Mouse (Mus musculus): ENCODE measurements around the gene D430019H16Rik. TPM values are rescaled to one million over a fixed set of nuclear protein-coding genes. Genes with fewer than 3 reads are reported as not detected.

Gene D430019H16Rik
- polyA plus RNA-seq, 1 experiment from 2014 or later, result 0.51 TPM

DNA sequence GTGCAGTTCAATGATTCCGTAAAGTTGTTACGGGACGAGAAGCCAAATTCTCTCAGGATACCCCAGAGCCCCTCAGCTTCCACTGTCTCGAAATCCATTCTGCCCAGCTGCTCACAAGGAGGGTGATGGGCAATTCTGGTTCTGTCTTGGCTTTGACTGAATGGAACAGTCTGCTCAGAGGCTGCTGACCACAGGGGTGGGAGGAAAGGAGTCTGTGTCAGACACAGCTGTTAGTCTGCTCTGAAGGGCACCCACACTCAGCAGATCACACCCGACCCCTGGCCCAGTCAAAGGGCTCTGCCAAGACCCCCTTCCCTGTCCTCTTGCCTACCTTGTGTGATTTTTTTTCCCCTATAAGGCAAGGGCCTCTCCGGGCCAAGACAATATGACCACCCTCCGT, 44.8 kb downstream of the D430019H16Rik start:
- no peak for TF ChIP-seq CTCF (IDR thresholded peaks at IDR 0.05; ENCODE audit: low read depth)

DNA sequence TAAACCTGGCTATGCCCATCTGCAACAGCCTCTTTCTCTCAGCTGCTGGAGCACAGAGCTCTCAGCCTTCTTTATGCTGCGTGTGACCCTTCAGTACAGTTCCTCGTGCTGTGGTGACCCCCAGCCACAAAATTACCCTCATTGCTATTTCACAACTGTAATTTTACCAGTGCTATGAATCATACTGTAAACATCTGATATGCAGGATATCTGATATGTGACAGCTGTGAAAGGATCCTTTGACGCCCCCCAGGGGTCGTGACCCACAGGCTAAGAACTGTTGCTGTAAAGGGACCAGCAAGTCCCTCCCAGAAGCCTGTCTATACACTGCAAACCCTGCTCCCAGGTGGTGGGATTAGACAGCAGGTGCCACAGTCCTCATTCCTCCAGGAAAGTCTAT, 45.2 kb downstream of the D430019H16Rik start:
- no peak overlapping the region for H3K27ac ChIP-seq (ENCODE audit: low read depth, low read length)
- H3K4me2 ChIP-seq (replicated peaks; ENCODE audit: low read depth), result no peak overlapping the region
- no peaks in the 10 kb centered on the region for H3K36me3 ChIP-seq (ENCODE audit: control insufficient read depth, insufficient read depth)
- H3K9me3 ChIP-seq (ENCODE audit: control insufficient read depth), result no peaks in the 10 kb centered on the region
- H3K27me3 ChIP-seq (replicated peaks; ENCODE audit: control insufficient read depth, insufficient read depth, low read length), result no peaks in the 10 kb centered on the region
- 36% methylated on average over 4 of the region's 4 CpGs for WGBS
- no peak for TF ChIP-seq CTCF (IDR thresholded peaks at IDR 0.05; ENCODE audit: low read depth)
- H3K4me1 ChIP-seq (replicated peaks; ENCODE audit: control insufficient read depth, insufficient read depth, low read length), result no peaks in the 10 kb centered on the region
- ATAC-seq, result no peak
- no peak overlapping the region for H3K9ac ChIP-seq (ENCODE audit: low read depth, low read length)
- H3K4me3 ChIP-seq (ENCODE audit: low read depth, low read length), result no peak overlapping the region

More for the DNA sequence above, 44.8 kb downstream of the D430019H16Rik start:
- no peak for ATAC-seq
- Histone ChIP-seq H3K27ac (ENCODE audit: low read depth, low read length) (no peak overlapping the region), H3K9ac (ENCODE audit: low read depth, low read length) (no peak overlapping the region), H3K9me3 (ENCODE audit: control insufficient read depth) (no peaks in the 10 kb centered on the region), H3K4me1 (replicated peaks; ENCODE audit: control insufficient read depth, insufficient read depth, low read length) (no peaks in the 10 kb centered on the region), H3K4me3 (ENCODE audit: low read depth, low read length) (no peak overlapping the region), H3K27me3 (replicated peaks; ENCODE audit: control insufficient read depth, insufficient read depth, low read length) (no peaks in the 10 kb centered on the region), H3K36me3 (ENCODE audit: control insufficient read depth, insufficient read depth) (no peaks in the 10 kb centered on the region), H3K4me2 (replicated peaks; ENCODE audit: low read depth) (no peak overlapping the region)
- 86% methylated on average over 7 of the region's 7 CpGs for WGBS

DNA sequence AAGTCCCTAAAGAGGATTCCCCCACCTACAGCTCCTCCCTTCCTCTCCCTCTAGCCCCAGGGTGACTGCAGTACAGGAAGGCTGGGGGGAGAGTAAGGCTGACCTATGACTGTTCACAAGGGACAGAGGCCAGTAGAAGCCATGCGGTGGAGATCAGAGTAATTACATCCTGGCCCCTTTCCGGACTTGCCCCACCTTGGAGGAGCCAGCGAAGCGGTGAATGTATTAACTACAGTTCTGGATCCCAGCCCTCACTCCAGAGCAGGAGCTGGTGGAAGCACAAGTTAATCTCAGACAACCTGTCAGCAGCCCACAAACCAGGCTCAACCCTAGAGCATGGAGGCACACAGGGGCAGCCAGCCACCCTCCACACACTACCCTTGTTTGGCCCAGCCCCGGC, 47.3 kb downstream of the D430019H16Rik start:
- Histone ChIP-seq H3K36me3 (ENCODE audit: control insufficient read depth, insufficient read depth) (no peaks in the 10 kb centered on the region), H3K9me3 (ENCODE audit: control insufficient read depth) (no peaks in the 10 kb centered on the region), H3K4me1 (replicated peaks; ENCODE audit: control insufficient read depth, insufficient read depth, low read length) (no peaks in the 10 kb centered on the region), H3K4me2 (replicated peaks; ENCODE audit: low read depth) (no peak overlapping the region), H3K4me3 (ENCODE audit: low read depth, low read length) (no peak overlapping the region), H3K9ac (ENCODE audit: low read depth, low read length) (no peak overlapping the region), H3K27me3 (replicated peaks; ENCODE audit: control insufficient read depth, insufficient read depth, low read length) (no peaks in the 10 kb centered on the region), H3K27ac (ENCODE audit: low read depth, low read length) (no peak overlapping the region)
- 57% methylated on average over 5 of the region's 5 CpGs for WGBS
- TF ChIP-seq CTCF (IDR thresholded peaks at IDR 0.05; ENCODE audit: low read depth), result no peak
- ATAC-seq, result no peak

DNA sequence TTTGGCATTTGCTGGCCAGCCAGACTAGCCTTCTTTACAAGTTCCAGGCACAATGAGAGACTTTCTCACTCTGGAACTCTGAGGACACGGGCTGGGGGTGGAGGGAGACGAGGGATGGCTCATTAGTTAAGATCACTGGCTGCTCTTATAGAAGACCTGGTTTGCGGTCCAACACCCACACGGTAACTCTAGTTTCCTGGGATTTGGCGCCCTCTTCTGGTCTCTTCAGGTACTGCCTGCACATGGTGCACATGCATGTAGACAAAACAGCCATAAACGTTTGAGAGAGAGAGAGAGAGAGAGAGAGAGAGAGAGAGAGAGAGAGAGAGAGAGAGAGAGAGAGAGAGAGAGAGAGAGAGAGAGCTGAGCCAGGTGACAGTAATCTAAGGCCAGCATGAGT, 51.1 kb downstream of the D430019H16Rik start:
- Histone ChIP-seq H3K4me2 (replicated peaks; ENCODE audit: low read depth) (no peak overlapping the region), H3K27ac (ENCODE audit: low read depth, low read length) (no peak overlapping the region), H3K4me3 (ENCODE audit: low read depth, low read length) (no peak overlapping the region), H3K4me1 (replicated peaks; ENCODE audit: control insufficient read depth, insufficient read depth, low read length) (no peaks in the 10 kb centered on the region), H3K27me3 (replicated peaks; ENCODE audit: control insufficient read depth, insufficient read depth, low read length) (no peaks in the 10 kb centered on the region), H3K9ac (ENCODE audit: low read depth, low read length) (no peak overlapping the region), H3K36me3 (ENCODE audit: control insufficient read depth, insufficient read depth) (no peaks in the 10 kb centered on the region), H3K9me3 (ENCODE audit: control insufficient read depth) (no peaks in the 10 kb centered on the region)
- peak; percentile 64 for TF ChIP-seq CTCF (IDR thresholded peaks at IDR 0.05; ENCODE audit: low read depth)
- ATAC-seq, result no peak
- 72% methylated on average over 6 of the region's 6 CpGs for WGBS

DNA sequence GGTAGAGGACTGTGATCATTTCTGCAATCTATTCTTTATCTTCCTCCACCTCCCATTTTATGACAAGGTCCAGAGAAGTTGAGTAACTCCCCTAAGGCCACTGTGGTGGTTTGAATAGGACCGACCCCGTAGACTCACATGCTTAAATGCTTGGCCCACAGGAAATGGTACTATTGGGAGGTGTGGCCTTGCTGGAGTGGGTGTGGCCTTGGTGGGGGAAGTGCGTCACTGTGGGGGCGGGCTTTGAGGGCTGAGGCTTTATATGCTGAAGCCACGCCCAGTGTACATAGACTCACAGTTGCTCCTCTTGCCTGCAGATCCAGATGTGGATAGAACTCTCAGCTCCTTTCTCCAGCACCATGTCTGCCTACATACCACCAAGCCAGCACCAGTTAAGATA, 57.5 kb downstream of the D430019H16Rik start:
- H3K4me3 ChIP-seq (ENCODE audit: low read depth, low read length), result no peak overlapping the region
- H3K9ac ChIP-seq (ENCODE audit: low read depth, low read length), result no peak overlapping the region
- H3K27ac ChIP-seq (ENCODE audit: low read depth, low read length), result peak overlapping the region; percentile 63
- ATAC-seq, result peak; percentile 31; the same call in 1 of the 2 replicates
- no peaks in the 10 kb centered on the region for H3K27me3 ChIP-seq (replicated peaks; ENCODE audit: control insufficient read depth, insufficient read depth, low read length)
- no peak overlapping the region for H3K4me2 ChIP-seq (replicated peaks; ENCODE audit: low read depth)
- WGBS, result 59% methylated on average over 5 of the region's 5 CpGs
- no peaks in the 10 kb centered on the region for H3K36me3 ChIP-seq (ENCODE audit: control insufficient read depth, insufficient read depth)
- TF ChIP-seq CTCF (IDR thresholded peaks at IDR 0.05; ENCODE audit: low read depth), result no peak
- no peaks in the 10 kb centered on the region for H3K9me3 ChIP-seq (ENCODE audit: control insufficient read depth)
- H3K4me1 ChIP-seq (replicated peaks; ENCODE audit: control insufficient read depth, insufficient read depth, low read length), result no peaks in the 10 kb centered on the region

DNA sequence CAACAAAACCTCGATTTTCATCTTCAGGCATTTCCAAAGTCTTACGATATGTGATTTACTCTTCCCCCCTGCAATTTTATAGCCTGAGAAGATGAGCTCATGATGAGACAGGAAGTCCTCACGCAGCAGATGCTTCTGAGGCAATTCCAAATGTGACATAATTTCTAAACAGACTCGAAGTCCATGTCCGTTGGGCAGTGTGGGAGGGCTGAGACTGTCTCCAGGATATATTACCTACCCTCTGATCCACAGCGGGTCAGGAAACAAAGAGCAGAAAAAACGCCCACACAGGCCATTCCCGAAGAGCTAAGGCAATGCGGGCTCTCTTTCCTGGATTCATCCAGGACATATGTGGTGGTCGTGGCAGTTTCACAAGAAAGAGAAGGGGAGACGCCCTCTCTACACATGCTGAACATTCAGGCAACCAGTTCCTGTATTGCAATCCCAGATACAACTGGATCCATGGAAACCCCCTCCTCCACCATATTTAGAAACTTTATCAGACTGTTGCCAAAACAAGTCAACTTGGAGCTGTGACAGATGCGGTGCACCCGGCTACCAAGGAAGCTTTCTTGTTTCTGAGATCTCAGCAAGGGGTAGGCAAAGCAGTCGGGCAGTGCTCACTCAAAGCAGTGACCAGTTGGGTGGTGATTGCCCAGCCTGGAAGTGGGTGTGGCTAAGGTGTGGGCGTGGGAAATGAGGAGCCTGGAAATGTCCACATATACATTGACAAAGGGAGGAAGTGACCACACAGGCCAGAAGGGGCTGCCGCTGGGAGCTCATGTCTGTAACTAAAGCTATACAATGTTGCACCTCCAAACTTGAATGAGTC, 58.2 kb downstream of the D430019H16Rik start:
- peak overlapping the region; percentile 63 for H3K27ac ChIP-seq (ENCODE audit: low read depth, low read length)
- H3K36me3 ChIP-seq (ENCODE audit: control insufficient read depth, insufficient read depth), result no peaks in the 10 kb centered on the region
- no peak for TF ChIP-seq CTCF (IDR thresholded peaks at IDR 0.05; ENCODE audit: low read depth)
- no peaks in the 10 kb centered on the region for H3K4me1 ChIP-seq (replicated peaks; ENCODE audit: control insufficient read depth, insufficient read depth, low read length)
- H3K9me3 ChIP-seq (ENCODE audit: control insufficient read depth), result no peaks in the 10 kb centered on the region
- WGBS, result 54% methylated on average over 16 of the region's 16 CpGs
- H3K4me3 ChIP-seq (ENCODE audit: low read depth, low read length), result no peak overlapping the region
- H3K27me3 ChIP-seq (replicated peaks; ENCODE audit: control insufficient read depth, insufficient read depth, low read length), result no peaks in the 10 kb centered on the region
- peak; percentile 47; the same call in 1 of the 2 replicates for ATAC-seq
- H3K4me2 ChIP-seq (replicated peaks; ENCODE audit: low read depth), result no peak overlapping the region
- no peak overlapping the region for H3K9ac ChIP-seq (ENCODE audit: low read depth, low read length)
